Mouse (Mus musculus): ENCODE data around the gene Prrc2b.

DNA sequence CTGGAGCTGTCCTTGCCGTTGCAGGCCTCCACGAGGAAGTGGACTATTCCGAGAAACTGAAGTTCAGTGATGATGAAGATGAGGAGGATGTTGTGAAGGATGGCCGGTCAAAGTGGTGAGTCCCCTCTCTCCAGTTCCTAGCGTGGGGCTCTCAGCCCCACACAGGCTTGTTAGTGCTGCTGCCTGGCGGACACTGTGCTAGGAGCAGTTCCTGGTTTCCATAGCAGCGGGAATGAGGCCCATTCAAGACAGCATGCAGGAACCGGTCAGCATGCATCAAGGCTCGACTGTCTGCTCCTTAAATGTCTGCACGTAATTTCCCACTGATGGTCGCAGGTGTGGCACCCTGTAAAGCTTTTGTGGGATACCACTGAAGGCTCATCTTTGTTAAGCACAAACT is 48.1 kb downstream of the Prrc2b start:
- TF ChIP-seq GATA1 (IDR thresholded peaks at IDR 0.05; ENCODE audit: low read length) (no peak), TAL1 (IDR thresholded peaks at IDR 0.05; ENCODE audit: low read length) (no peak)
